Mouse (Mus musculus): ENCODE data around the gene Bst2.
"Not testable (repeated sequence)": the region's sequence is repeated elsewhere in the genome, so short reads cannot be mapped to it uniquely, and the experiment has no call there.

Bst2 gene

GRCm38 (mm10) chr8:71560071-71560470 lies 22.8 kb upstream of the Bst2 start:
- in situ Hi-C loops (cut with MboI): loop anchor here (5.0 kb wide), 1 partner anchor 72 kb away; no protein-coding TSS in a partner anchor

- in situ Hi-C loops (cut with MboI): no loop called here
Measured at GRCm38 (mm10) chr8:71558958-71559690, 21.9 kb upstream of the Bst2 start.

- in situ Hi-C loops (cut with MboI): no loop called here
Measured at GRCm38 (mm10) chr8:71558071-71558957, 21.1 kb upstream of the Bst2 start, which contains the start of gene Tmem221. Tmem221 (minus strand) TSS chr8:71558871.

GRCm38 (mm10) chr8:71554644-71555043 lies 17.4 kb upstream of the Bst2 start:
- in situ Hi-C loops (cut with MboI): no loop called here

DNA sequence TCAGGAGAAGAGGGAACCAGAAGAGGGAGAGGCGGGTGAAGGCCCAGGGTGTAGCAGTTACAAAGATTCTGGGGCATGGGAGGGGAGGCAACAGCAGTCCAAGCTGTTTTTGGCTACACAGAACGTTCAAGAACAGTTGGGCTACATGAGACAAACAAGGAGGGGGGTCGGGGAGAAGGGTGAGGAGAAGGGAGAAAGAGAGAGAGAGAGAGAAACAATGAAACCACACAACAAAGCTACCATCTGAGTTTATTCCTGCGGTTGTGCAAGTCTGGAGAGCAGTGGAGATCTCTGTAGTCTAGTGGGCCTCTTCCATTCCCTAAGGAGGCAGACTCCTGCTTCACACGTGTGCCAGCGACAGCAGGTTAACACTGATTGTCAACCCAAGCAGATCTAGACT lies 16.7 kb upstream of the Bst2 start:
- in situ Hi-C loops (cut with MboI): no loop called here

- in situ Hi-C loops (cut with MboI): no loop called here
Measured at GRCm38 (mm10) chr8:71552770-71553169, 15.5 kb upstream of the Bst2 start.

DNA sequence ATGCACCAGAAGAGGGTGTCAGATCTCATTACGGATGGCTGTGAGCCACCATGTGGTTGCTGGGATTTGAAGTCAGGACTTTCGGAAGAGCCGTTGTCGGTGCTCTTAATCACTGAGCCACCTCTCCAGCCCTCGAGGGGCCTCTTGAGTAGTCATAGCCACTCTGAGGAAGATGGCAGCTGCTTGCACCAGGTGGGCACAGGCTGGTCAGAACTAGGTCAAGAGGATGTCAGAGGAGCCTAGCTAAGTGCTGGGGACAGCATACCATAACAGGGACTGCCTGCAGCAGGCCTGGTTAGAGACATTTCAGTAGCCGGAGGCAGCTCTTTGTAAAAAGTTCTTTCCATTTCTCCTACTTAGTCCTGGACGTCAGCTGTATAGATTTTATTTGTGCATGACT lies 13.5 kb upstream of the Bst2 start:
- in situ Hi-C loops (cut with MboI): no loop called here

- in situ Hi-C loops (cut with MboI): no loop called here
Measured at GRCm38 (mm10) chr8:71547590-71547989, 10.3 kb upstream of the Bst2 start.

DNA sequence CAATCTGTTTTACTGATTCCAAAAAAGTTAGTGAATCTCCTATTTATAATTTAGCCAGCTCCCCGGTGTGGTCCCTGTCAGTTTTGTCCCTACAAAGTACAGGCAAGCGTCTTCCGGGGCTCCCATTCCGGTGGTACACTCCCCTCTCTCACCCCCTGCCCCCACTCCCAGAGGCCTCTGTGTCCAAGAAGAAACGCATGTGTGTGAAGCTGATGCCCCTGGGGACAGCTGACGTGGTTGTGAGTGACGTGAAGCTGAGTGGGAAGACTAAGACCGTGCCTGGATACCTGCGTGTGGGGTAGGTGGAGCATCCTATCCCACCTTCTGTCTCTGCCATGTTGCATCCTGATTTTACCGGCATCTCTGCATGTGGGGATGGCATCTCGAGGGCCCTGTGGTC lies 7.8 kb upstream of the Bst2 start:
- in situ Hi-C loops (cut with MboI): no loop called here

DNA sequence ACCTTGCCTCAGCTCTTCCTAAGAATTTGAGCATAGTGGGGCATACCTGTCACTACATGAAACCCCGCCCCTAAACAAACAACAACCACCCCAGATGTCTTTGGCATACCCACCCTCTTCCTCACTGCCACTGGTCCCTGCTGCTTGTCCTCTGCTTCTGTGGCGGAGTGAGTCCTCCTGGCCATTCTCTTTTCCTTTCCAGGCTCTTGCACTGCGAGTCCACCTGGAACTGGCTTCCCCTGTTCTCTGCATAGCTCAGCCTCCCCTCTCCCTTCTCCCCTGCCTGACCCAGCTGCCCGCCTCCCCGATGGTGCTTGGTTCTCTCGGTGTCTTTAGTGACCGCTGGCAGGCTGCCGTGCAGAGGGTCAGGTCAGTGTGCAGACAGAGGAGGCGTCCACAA lies 6.5 kb upstream of the Bst2 start:
- in situ Hi-C loops (cut with MboI): no loop called here

DNA sequence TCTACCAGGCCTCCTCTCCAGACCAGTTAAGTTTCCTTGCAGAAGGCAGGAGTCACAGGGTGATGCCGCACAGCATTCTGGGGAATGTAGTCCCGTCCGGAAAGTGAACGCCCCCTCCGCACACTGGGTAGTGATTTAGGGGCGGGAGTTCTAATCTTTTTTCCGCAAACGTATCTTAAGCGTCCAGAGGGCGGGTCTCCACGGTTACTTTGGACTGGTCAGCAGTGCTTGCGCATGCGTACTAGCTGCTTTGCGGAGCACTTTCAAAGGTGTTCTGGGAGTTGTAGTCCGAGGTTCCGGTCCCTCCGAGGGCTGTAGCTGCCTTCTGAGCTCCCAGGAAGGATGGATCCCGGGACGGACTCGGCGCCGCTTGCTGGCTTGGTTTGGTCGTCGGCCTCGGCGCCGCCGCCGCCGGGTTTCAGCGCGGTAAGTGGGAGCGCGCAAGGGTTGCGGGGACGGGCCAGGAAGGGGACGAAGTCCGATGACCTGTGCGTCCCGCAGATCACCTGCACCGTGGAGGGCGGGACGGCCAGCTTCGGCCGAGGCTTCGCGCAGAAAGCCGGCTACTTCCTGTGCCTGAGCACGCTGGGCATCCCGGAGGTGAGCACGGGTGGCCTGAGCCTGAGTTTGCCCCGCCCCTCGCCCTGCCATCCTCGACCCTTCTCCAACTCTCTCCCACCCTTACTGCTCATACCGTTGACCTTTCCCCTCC lies 5.5 kb upstream of the Bst2 start, which contains the start of gene Mvb12a:
Gene Mvb12a, plus strand, starts transcription at position 291 of the 712 bp plus-strand sequence.
- in situ Hi-C loops (cut with MboI): no loop called here

DNA sequence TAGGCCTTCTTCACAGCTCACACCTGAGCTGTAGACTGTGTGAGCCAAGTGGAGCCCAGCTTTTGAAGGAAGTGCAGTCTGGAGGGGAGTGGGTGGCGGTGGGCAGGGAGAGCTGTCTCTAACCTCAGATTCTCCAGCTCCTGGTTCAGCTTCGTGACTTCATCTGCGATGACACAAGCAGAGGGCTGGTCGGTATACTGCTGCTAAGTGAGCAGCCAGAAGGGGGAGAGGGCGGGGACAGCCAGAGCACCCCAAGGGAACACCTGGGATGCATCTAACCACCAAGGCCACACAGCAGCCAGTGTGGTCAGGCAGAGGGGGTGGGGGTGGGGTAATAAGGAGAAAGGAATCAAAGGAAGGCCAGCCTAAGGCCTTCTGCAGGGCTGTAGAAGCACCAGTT lies 1.6 kb downstream of the Bst2 start:
- in situ Hi-C loops (cut with MboI): no loop called here

DNA sequence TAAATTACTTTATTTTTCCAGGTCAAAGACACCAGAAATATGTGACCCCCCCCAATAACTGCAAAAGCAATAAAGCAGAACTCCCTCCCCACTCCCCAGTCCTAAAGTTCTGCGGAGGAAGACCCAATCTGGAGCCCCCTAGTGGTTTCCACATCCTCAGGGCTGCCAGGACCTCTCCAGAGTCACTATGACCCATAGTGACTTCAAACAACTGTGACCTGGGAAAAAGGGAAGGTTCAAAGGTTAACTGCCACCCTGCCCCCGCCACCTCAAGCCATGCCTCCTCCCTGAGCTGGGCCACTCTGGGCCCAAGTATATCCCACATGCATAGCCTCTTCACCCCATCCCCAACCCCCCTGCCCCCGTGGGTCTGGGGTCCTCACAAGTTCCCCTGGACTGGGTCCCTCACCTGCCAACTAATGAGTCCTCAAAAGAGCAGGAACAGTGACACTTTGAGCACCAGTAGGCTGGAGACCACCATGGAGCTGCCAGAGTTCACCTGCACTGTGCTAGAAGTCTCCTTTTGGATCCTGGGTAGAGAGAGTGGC lies 2.9 kb downstream of the Bst2 start:
- in situ Hi-C loops (cut with MboI): no loop called here

GRCm38 (mm10) chr8:71530735-71531467 lies 6.4 kb downstream of the Bst2 start:
- in situ Hi-C loops (cut with MboI): not testable (repeated sequence)

- in situ Hi-C loops (cut with MboI): no loop called here
Measured at GRCm38 (mm10) chr8:71528362-71529073, 8.7 kb downstream of the Bst2 start.

GRCm38 (mm10) chr8:71527162-71527870 lies 9.9 kb downstream of the Bst2 start:
- in situ Hi-C loops (cut with MboI): no loop called here

GRCm38 (mm10) chr8:71526272-71526671 lies 11.0 kb downstream of the Bst2 start:
- in situ Hi-C loops (cut with MboI): no loop called here

GRCm38 (mm10) chr8:71525226-71526050 lies 11.8 kb downstream of the Bst2 start, which contains the start of gene Ccdc194:
Ccdc194 (minus strand) TSS chr8:71525711.
- in situ Hi-C loops (cut with MboI): no loop called here

- in situ Hi-C loops (cut with MboI): no loop called here
Measured at GRCm38 (mm10) chr8:71521634-71522033, 15.6 kb downstream of the Bst2 start.

All from mature B cell (primary cell).